Mouse (Mus musculus) lung, postnatal 25 days (tissue): Measurements from ENCODE around the gene Cc2d2a.
A peak's percentile ranks its signal among the peaks of the same experiment; 100 is the strongest.

Experiments
- DNase-seq: peaks from one replicate; pipeline ENCODE4 v3.0.0; 2022; ENCODE audit warnings: low spot score

Gene Cc2d2a

DNA sequence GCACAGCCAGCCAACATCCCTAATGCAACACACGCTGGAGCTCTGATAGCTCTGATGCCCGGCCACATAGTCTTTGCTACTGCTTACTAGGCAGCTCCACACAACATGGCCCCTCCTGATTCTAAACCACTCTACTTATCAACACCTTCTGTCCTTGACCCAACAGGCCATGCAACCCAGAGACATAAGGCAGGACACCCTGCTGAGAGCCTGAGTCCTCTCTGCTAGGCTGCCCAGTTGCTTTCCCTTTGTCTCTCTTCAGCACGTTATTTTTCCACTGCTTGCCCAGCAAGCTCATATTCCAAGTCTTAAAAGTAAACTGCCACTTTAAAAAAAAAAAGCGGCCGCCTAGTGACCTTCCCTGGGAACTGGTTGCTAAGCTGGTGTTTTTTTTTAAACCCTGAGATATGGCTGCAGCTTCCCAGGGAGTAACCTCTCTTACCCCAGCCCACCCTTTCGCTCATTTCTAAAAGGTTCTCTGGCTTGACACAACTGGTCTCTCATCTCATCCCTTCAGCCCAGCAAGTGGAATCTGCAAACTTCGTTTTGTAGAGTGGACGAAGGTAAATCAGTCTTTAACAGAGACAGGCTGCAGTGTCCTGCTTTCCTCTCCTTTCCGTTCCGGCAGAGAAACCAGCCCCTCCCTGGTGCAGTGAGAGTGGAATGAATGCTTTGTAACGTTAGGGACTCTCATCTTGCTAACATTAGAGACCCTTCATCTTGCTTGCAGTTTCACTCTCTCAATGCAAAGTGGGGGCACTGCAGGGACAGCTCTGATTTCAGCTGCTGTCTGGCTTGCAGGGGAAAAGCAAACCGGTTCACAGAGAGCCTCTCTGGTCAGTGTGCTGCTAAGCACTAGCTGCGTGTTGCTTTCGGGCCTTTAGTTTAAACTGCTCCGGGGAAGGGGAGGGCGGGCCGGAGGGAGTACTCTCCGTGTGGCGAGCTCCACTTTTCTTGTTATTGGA, at the start of gene Cc2d2a:
TSS of gene Cc2d2a (plus strand) at position 350 of the 965 bp plus-strand sequence.
- no peak for DNase-seq

DNA sequence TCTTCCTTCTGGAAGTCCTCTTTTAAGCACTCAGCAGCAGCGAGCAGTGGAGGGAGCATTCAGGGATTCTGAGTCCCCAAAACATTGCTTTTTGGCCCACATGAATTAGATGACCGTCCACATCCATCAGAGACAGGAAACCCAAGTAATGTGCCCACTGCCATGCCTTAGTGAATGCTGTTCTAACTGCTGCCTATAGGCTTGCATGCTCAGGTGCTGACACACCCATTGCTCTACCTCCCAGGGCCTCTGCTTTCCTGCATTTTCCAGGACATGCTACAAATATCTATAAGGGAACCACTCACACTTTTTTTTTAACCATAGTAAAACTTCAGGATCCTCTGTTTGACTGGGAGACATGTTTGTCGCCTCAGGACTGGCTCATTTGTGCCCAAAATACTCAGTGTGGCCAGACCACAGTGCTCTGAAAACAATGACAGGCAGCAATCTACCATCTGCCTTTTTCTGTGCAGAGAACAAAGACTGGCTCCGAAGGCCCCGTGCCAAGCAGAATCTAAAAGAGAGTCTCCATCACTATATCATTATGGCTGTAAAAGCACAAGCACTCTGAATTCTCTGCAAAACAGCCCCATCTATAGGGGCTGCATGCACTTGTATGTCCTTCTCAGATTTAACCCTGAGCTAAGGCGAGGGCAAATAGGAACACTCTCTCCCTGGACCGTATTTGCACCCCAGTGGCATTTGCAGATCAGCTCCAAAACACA, 40.4 kb upstream of the Cc2d2a start:
- DNase-seq: no peak

GRCm38 (mm10) chr5:43625407-43625806, 36.7 kb upstream of the Cc2d2a start:
- no peak for DNase-seq

DNA sequence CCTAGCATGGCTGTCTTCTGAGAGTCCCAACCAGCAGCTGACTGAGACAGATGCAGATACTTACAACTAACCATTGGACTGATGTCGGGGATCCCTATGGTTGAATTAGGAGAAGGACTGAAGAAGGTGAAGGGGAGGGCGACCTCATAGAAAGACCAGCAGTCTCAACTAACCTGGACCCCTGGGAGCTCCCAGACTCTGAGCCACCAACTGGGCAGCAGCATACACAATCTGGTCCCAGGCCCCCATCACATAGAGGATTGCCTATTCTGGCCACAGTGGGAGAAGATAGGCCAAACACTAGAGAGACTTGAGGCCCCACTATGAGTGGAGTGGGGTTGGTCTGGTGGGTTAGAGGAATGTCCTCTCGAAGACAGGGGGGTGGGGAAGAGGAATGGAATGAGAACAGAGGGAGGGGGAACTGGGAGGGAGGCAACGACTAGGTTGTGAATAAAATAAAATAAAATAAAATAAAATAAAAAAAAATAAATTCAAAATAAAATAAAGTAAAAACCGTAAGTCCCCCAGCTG, 28.0 kb upstream of the Cc2d2a start:
- DNase-seq: no peak

- no peak for DNase-seq
These were observed 27.5 kb upstream of the Cc2d2a start for GRCm38 (mm10) chr5:43634602-43635081.

DNA sequence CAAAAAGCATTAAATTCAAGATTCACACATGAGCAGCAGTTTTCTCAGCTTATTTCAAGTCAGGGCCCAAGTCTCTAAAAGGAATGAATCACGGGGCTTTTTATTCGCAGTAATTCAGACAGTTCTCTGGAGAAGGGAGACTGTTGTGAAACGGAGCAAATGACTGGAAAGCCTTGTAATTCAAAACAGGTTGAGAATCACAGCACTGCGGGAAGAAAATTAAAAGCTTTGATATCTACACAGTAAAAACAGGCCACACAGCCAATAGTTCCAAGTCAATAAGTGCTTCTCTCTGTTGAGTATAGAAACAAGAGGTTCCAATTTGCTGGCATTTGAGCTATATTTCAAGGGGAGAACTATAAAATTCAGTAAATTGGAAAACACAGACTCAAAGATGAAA, 17.1 kb upstream of the Cc2d2a start:
- DNase-seq: no peak

DNA sequence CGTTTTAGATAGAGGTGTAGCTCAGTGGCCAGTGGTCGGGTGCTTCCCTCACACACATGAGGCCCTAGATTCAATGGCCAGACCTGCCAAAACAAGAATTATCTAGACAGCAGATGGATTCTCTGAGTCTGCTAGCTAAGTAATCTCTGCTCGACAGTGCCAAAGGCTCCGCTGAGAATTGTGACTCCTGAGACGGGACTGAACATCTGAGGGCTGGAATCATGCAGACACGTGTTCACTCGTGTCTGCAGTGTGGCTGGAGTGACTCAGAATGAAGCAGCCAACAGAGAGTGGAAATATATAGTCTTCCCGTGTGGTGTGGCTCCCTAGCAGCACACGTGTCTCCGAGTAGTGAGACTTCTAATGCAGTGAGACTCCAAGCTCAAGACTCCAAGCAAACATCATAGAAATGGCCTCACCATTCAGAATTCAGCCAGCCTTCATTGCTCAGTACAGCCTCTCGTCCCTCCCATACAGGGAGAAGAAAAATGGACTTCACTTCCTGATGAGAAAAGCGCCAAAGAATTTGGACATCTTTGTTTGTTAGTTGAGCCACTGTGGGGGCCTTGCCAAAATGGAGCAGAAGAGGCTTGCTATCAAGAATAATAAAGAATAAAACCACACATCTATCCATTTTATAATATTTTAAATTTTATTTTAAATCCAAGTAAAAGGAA, 14.9 kb upstream of the Cc2d2a start:
- no peak for DNase-seq

- DNase-seq: no peak
These were observed 648 bp upstream of the Cc2d2a start for GRCm38 (mm10) chr5:43661498-43661897.

- no peak for DNase-seq
These were observed 1.4 kb downstream of the Cc2d2a start for GRCm38 (mm10) chr5:43663531-43663930.

- DNase-seq: peak; percentile 21
These were observed 3.0 kb downstream of the Cc2d2a start for GRCm38 (mm10) chr5:43665144-43665543.

- no peak for DNase-seq
These were observed 7.0 kb downstream of the Cc2d2a start for GRCm38 (mm10) chr5:43669118-43669645.

DNA sequence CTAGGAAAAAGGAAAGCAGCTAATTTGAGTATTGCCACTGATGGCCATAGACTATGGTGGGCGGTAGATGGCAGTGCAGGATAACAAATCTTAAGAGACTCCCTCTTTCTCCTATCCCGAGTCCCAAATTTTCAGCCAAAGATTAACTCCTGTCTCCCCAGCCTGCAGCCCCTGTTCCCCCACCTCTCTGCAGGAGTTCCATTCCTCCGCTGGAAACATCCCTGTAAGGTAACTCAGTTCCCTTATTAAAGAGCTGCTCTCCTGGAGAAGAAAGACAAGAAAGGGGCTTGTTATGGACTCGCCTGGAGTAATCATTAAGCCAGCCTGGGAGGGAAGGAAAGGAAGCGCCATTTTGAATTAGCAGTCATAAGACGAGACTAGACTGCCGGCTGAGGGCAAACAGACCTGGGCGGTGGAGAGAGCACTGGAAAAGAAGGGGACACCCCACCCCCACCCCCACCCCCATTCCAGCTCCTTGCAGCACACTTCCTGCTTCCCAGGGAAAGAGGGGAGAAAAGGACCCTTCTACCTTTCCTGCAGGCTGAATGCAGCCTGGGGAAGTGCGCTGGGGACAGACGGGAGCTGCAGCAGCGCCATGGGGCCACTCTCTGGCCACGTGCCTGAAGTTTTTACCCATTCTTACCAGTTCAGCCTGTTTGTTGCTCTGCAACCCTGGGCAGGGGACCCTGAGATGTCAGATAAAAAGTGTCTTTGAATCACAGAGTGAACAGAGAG, 10.2 kb downstream of the Cc2d2a start:
- peak; percentile 80 for DNase-seq

- no peak for DNase-seq
These were observed 10.9 kb downstream of the Cc2d2a start for GRCm38 (mm10) chr5:43673083-43673482.

- DNase-seq: no peak
These were observed 23.3 kb downstream of the Cc2d2a start for GRCm38 (mm10) chr5:43685466-43685865.

GRCm38 (mm10) chr5:43692489-43692888, 30.3 kb downstream of the Cc2d2a start:
- DNase-seq: no peak

DNA sequence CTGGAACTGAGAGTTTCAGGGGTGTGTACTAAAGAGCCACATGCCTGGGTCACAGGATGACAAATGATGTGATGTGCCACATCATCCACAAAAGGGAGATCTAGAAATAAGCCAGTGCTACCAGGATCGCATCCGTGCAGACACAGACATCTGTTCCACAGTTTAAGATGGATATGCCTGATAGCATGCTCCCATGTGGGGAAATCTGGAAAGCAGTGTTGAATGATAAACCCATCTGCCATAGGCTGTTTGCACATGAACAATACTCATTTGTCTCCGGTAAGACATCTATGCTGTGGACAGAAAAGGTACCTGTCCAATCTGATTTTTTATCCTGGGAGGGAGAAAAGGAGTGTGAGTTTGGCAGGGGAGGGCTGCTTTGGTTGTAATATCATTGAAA, 35.0 kb downstream of the Cc2d2a start:
- DNase-seq: no peak

DNA sequence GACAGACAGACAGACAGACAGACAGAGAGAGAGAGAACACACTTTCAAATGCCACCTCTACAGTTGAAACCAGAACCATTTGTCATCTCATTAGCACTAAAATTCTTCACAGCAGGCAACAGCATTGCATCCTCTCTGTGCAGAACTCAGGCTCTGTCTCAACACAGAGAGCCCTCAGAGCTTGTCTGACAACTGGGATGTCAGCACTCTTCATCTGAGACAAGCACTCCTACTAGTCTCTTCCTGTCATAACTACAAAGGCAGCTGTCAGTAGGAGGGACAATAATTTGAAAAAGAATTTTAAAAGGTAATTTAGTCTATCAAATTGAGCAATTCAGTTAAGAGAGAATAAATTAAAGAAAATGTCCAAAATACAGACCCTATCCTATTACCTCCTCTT, 37.1 kb downstream of the Cc2d2a start:
- DNase-seq: no peak

DNA sequence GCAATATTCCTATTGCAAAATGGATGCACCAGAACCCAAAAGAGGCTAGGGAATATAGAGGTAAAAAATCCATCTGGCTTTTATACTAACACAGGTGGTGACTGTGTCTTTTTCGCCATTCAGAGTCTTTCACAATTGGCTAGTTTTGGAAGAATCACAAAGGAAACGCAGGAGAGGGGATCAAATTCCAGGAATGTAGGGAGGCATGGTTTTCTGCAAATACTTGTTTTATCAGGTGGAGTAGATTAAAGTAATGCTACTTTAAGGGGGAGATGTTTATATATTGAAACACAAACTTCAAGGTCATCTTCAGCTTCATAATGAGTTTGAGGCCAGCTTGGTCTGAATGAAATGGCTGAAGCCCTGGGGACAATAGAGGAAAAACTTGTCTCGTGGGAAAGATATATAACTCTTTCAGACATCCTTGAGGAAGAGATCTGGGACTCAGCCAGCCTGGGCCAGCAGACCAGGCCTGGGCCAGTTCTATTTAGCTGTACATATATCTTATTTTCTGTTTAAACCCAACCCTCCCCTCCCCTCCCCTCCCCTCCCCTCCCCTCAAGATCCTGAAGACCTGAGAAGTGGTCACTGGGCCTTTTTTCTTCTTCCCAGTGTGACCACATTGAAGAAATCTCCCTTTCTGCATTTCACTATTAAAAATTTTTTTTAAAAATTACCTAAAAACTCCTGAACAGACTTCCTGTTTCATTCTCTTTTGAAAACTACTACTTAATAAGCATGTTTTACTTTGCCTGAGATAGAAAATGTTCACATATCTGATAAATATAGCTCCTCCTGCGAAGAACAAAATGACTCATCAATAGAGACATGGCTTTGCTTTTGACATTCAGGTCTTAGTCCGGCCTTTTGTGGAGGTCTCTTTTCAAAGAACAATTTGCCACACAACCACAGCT, 59.6 kb downstream of the Cc2d2a start:
- DNase-seq: no peak

- DNase-seq: no peak
These were observed 60.3 kb downstream of the Cc2d2a start for GRCm38 (mm10) chr5:43722452-43722783.

GRCm38 (mm10) chr5:43723830-43724229, 61.7 kb downstream of the Cc2d2a start:
- DNase-seq: no peak
